Mouse (Mus musculus) MEL (cell line): ENCODE measurements around the gene Foxo3. TPM values are rescaled to one million over a fixed set of nuclear protein-coding genes. Genes with fewer than 3 reads are reported as not detected.
A peak's percentile ranks its signal among the peaks of the same experiment; 100 is the strongest.

Source experiments
- DNase-seq: peaks from one replicate; pipeline ENCODE4 v3.0.0; 2011; ENCODE audit warnings: low read depth, low spot score
- H3K27ac ChIP-seq: 2 replicates; pipeline ENCODE4 v1.5.1; 2012; ENCODE audit warnings: low read depth, mild to moderate bottlenecking, control low read depth, low read length, moderate library complexity; ENCODE audit not compliant: control insufficient read depth
- H3K27me3 ChIP-seq, 2 experiments: fragments of 150-350 bp in 1 of 2; sonication (generic) in 1 of 2; 2 replicates each; pipeline ENCODE4 v1.6.1; 2012; ENCODE audit warnings: low read length in 2 of 2, mild to moderate bottlenecking in 2 of 2, improper control_type of control experiment in 1 of 2, moderate library complexity in 1 of 2; ENCODE audit not compliant: insufficient read depth in 2 of 2, control insufficient read depth in 1 of 2
- H3K36me3 ChIP-seq, 2 experiments: 2 replicates each; pipeline ENCODE4 v1.6.1; 2012 to 2014; ENCODE audit warnings: low read length in 2 of 2, improper control_type of control experiment in 1 of 2, inconsistent platforms in 1 of 2, mild to moderate bottlenecking in 1 of 2; ENCODE audit not compliant: insufficient read depth in 2 of 2, control insufficient read depth in 1 of 2
- H3K4me1 ChIP-seq, 2 experiments: fragments of 150-350 bp in 1 of 2; sonication (generic) in 1 of 2; 2 replicates each; pipeline ENCODE4 v1.6.1; 2012; ENCODE audit warnings: low read length in 2 of 2, improper control_type of control experiment in 1 of 2, mild to moderate bottlenecking in 1 of 2; ENCODE audit not compliant: insufficient read depth in 2 of 2, control insufficient read depth in 1 of 2
- H3K4me3 ChIP-seq, 2 experiments: fragments of 150-350 bp in 1 of 2; sonication (generic) in 1 of 2; 2 replicates each; pipeline ENCODE4 v1.5.1; 2012; ENCODE audit warnings: low read depth in 2 of 2, low read length in 2 of 2, mild to moderate bottlenecking in 2 of 2, moderate library complexity in 2 of 2, control low read depth in 1 of 2, improper control_type of control experiment in 1 of 2; ENCODE audit not compliant: control insufficient read depth in 1 of 2, insufficient read depth in 1 of 2
- H3K79me2 ChIP-seq: 2 replicates; pipeline ENCODE4 v1.6.1; 2012; ENCODE audit warnings: mild to moderate bottlenecking, low read length, moderate library complexity; ENCODE audit not compliant: control insufficient read depth, poor library complexity, insufficient read depth
- H3K9ac ChIP-seq: 2 replicates; pipeline ENCODE4 v1.6.1; 2012; ENCODE audit warnings: low read depth, mild to moderate bottlenecking, control low read depth, low read length, moderate library complexity; ENCODE audit not compliant: control insufficient read depth, poor library complexity, severe bottlenecking
- H3K9me3 ChIP-seq: fragments of 150-350 bp; sonication (generic); replicated peaks from 2 replicates; pipeline ENCODE4 v1.6.1; 2012; ENCODE audit warnings: mild to moderate bottlenecking, low read length, improper control_type of control experiment, moderate library complexity; ENCODE audit not compliant: insufficient read depth
- BHLHE40 ChIP-seq: IDR thresholded peaks from 2 replicates; pipeline ENCODE4 v1.6.1; 2012; ENCODE audit warnings: low read depth, mild to moderate bottlenecking, inconsistent platforms, low read length, improper control_type of control experiment, borderline replicate concordance
- CHD1 ChIP-seq: IDR thresholded peaks from 2 replicates; pipeline ENCODE4 v1.6.1; 2012; ENCODE audit warnings: low read depth, mild to moderate bottlenecking, inconsistent platforms, low read length, improper control_type of control experiment
- CTCF ChIP-seq, 3 experiments: IDR thresholded peaks in 2 of 3; conservative IDR thresholded peaks in 1 of 3; 2 replicates each; pipeline ENCODE4 v1.5.1; 2011 to 2012; ENCODE audit warnings: low read length in 3 of 3, low read depth in 2 of 3, mild to moderate bottlenecking in 2 of 3, improper control_type of control experiment in 1 of 3, inconsistent platforms in 1 of 3, mixed read lengths in 1 of 3, moderate library complexity in 1 of 3; ENCODE audit not compliant: control insufficient read depth in 1 of 3, insufficient read depth in 1 of 3, poor library complexity in 1 of 3, severe bottlenecking in 1 of 3
- E2F4 ChIP-seq: IDR thresholded peaks from 2 replicates; pipeline ENCODE4 v1.6.1; 2011; ENCODE audit warnings: low read depth, low read length, improper control_type of control experiment, borderline replicate concordance
- ELF1 ChIP-seq: IDR thresholded peaks from 2 replicates; pipeline ENCODE4 v1.6.1; 2014; ENCODE audit warnings: low read depth, mild to moderate bottlenecking, inconsistent platforms, low read length, improper control_type of control experiment, moderate library complexity
- EP300 ChIP-seq, 2 experiments: IDR thresholded peaks; 2 replicates each; pipeline ENCODE4 v1.6.1; 2011; ENCODE audit warnings: improper control_type of control experiment in 2 of 2, low read length in 2 of 2, low read depth in 1 of 2, mild to moderate bottlenecking in 1 of 2
- ETS1 ChIP-seq: IDR thresholded peaks from 2 replicates; pipeline ENCODE4 v1.6.1; 2012; ENCODE audit warnings: low read depth, mild to moderate bottlenecking, inconsistent platforms, low read length, improper control_type of control experiment, moderate library complexity
- GABPA ChIP-seq: IDR thresholded peaks from 2 replicates; pipeline ENCODE4 v1.6.1; 2012; ENCODE audit warnings: low read depth, mild to moderate bottlenecking, inconsistent platforms, low read length, improper control_type of control experiment, moderate library complexity
- GATA1 ChIP-seq: IDR thresholded peaks from 2 replicates; pipeline ENCODE4 v1.6.1; 2011; ENCODE audit warnings: low read depth, low read length, improper control_type of control experiment
- HCFC1 ChIP-seq: IDR thresholded peaks from 2 replicates; pipeline ENCODE4 v1.6.1; 2012; ENCODE audit warnings: low read depth, mild to moderate bottlenecking, inconsistent platforms, low read length, improper control_type of control experiment, moderate library complexity
- JUND ChIP-seq: IDR thresholded peaks from 2 replicates; pipeline ENCODE4 v1.6.1; 2011; ENCODE audit warnings: low read depth, mild to moderate bottlenecking, improper control_type of control experiment, low read length
- MAFK ChIP-seq: IDR thresholded peaks from 2 replicates; pipeline ENCODE4 v1.6.1; 2011; ENCODE audit warnings: low read depth, mild to moderate bottlenecking, low read length, improper control_type of control experiment, borderline replicate concordance
- MAZ ChIP-seq: IDR thresholded peaks from 2 replicates; pipeline ENCODE4 v1.6.1; 2012; ENCODE audit warnings: low read depth, mild to moderate bottlenecking, inconsistent platforms, low read length, improper control_type of control experiment
- MEF2A ChIP-seq: IDR thresholded peaks from 2 replicates; pipeline ENCODE4 v1.6.1; 2014; ENCODE audit warnings: low read depth, mild to moderate bottlenecking, inconsistent platforms, low read length, improper control_type of control experiment; ENCODE audit not compliant: poor library complexity, insufficient replicate concordance, severe bottlenecking; ENCODE audit errors: extremely low read depth
- MXI1 ChIP-seq: IDR thresholded peaks from 2 replicates; pipeline ENCODE4 v1.6.1; 2011; ENCODE audit warnings: mild to moderate bottlenecking, low read depth, low read length, improper control_type of control experiment
- MYB ChIP-seq: IDR thresholded peaks from 2 replicates; pipeline ENCODE4 v1.6.1; 2011; ENCODE audit warnings: mild to moderate bottlenecking, low read depth, low read length, improper control_type of control experiment
- MYC ChIP-seq: IDR thresholded peaks from 2 replicates; pipeline ENCODE4 v1.6.1; 2011; ENCODE audit warnings: low read depth, mild to moderate bottlenecking, low read length, improper control_type of control experiment, moderate library complexity
- NRF1 ChIP-seq: IDR thresholded peaks from 2 replicates; pipeline ENCODE4 v1.6.1; 2014; ENCODE audit warnings: low read depth, mild to moderate bottlenecking, inconsistent platforms, low read length, improper control_type of control experiment, moderate library complexity; ENCODE audit not compliant: poor library complexity, insufficient read depth, severe bottlenecking
- POLR2A ChIP-seq, 2 experiments: IDR thresholded peaks; 2 replicates each; pipeline ENCODE4 v1.6.1; 2011 to 2012; ENCODE audit warnings: low read length in 2 of 2, mild to moderate bottlenecking in 2 of 2, control low read depth in 1 of 2, improper control_type of control experiment in 1 of 2, low read depth in 1 of 2, moderate library complexity in 1 of 2; ENCODE audit not compliant: control insufficient read depth in 1 of 2, insufficient read depth in 1 of 2, poor library complexity in 1 of 2
- RAD21 ChIP-seq: IDR thresholded peaks from 2 replicates; pipeline ENCODE4 v1.6.1; 2011; ENCODE audit warnings: mild to moderate bottlenecking, low read depth, low read length, improper control_type of control experiment
- RCOR1 ChIP-seq: IDR thresholded peaks from 2 replicates; pipeline ENCODE4 v1.6.1; 2012; ENCODE audit warnings: low read depth, mild to moderate bottlenecking, inconsistent platforms, low read length, improper control_type of control experiment
- SIN3A ChIP-seq: IDR thresholded peaks from 2 replicates; pipeline ENCODE4 v1.6.1; 2012; ENCODE audit warnings: low read length, improper control_type of control experiment, inconsistent platforms
- SMC3 ChIP-seq: IDR thresholded peaks from 2 replicates; pipeline ENCODE4 v1.6.1; 2011; ENCODE audit warnings: low read depth, low read length, improper control_type of control experiment
- TAL1 ChIP-seq: IDR thresholded peaks from 2 replicates; pipeline ENCODE4 v1.6.1; 2012; ENCODE audit warnings: mild to moderate bottlenecking, inconsistent platforms, low read length, moderate library complexity, mixed read lengths
- TBP ChIP-seq: IDR thresholded peaks from 2 replicates; pipeline ENCODE4 v1.8.0; 2011; ENCODE audit warnings: low read depth, low read length, improper control_type of control experiment
- TCF12 ChIP-seq: IDR thresholded peaks from 2 replicates; pipeline ENCODE4 v1.6.1; 2014; ENCODE audit warnings: low read depth, mild to moderate bottlenecking, inconsistent platforms, low read length, improper control_type of control experiment, moderate library complexity
- USF2 ChIP-seq, 2 experiments: IDR thresholded peaks; 2 replicates each; pipeline ENCODE4 v1.6.1; 2011 to 2012; ENCODE audit warnings: improper control_type of control experiment in 2 of 2, low read length in 2 of 2, borderline replicate concordance in 1 of 2, inconsistent platforms in 1 of 2, low read depth in 1 of 2, mild to moderate bottlenecking in 1 of 2; ENCODE audit not compliant: insufficient read depth in 1 of 2
- ZKSCAN1 ChIP-seq: IDR thresholded peaks from 2 replicates; pipeline ENCODE4 v1.6.1; 2012; ENCODE audit warnings: low read depth, mild to moderate bottlenecking, inconsistent platforms, low read length, improper control_type of control experiment, moderate library complexity
- ZMIZ1 ChIP-seq: IDR thresholded peaks from 2 replicates; pipeline ENCODE4 v1.6.1; 2012; ENCODE audit warnings: low read depth, mild to moderate bottlenecking, inconsistent platforms, low read length, improper control_type of control experiment, moderate library complexity
- ZNF384 ChIP-seq: IDR thresholded peaks from 2 replicates; pipeline ENCODE4 v1.6.1; 2012; ENCODE audit warnings: low read depth, mild to moderate bottlenecking, inconsistent platforms, low read length, improper control_type of control experiment
- polyA plus RNA-seq, 2 experiments: library from polyadenylated mRNA; stranded (reverse) in 1 of 2; unstranded in 1 of 2; fragments of >175 nt in 1 of 2; fragments of >200 nt in 1 of 2; gene quantifications; 2 replicates each; pipeline versions ENCODE4 v1.2.1 to v1.2.4; 2012; ENCODE audit warnings: low replicate concordance in 2 of 2, low read depth in 1 of 2; ENCODE audit not compliant: insufficient read length in 2 of 2, insufficient read depth in 1 of 2, missing spikeins in 1 of 2
- total RNA-seq: library from RNA; depleted of rRNA; stranded (reverse); fragments of 300-350 nt; gene quantifications from 2 replicates; pipeline ENCODE4 v1.2.3, GENCODE M21; 2012

Gene Foxo3
- total and polyA plus RNA-seq, 3 experiments = 21.0 to 103 (median 27.2) TPM

GRCm38 (mm10) chr10:42273760-42274691, 2.5 kb downstream of the Foxo3 start (continued):
- TF ChIP-seq ZNF384 (no peak), POLR2A (IDR thresholded peaks at IDR 0.05; ENCODE audit: control insufficient read depth in 1 of 2, insufficient read depth in 1 of 2, low read depth in 1 of 2, low read length in 2 of 2, poor library complexity in 1 of 2) (peak in 1 of 2 experiments; percentile 70; a peak in 2 of 4 replicates), E2F4 (no peak), GATA1 (no peak), SIN3A (peak; percentile 88)
- TF ChIP-seq, all 39 proteins: peak for 13

DNA sequence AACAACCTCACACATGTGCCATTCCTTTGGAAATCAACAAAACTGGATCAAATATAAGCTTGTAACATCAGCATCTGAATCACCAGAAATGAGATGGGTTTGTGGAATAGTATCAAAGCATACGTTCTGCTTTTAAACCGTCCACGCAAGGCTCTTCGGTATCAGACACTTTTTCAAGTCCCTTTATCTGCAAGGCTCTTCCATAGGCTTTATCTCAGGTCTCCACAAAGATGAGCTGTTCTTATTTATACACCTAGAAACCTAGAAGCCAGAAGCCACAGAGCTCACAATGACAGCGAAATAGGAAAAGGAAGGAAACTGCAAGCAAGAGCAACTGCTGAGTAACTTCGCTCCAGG, 3.2 kb downstream of the Foxo3 start:
- peaks cover 0 to 42% of the 10 kb centered on the region in 2 experiments; a peak in 3 of 4 replicates for H3K36me3 ChIP-seq

DNA sequence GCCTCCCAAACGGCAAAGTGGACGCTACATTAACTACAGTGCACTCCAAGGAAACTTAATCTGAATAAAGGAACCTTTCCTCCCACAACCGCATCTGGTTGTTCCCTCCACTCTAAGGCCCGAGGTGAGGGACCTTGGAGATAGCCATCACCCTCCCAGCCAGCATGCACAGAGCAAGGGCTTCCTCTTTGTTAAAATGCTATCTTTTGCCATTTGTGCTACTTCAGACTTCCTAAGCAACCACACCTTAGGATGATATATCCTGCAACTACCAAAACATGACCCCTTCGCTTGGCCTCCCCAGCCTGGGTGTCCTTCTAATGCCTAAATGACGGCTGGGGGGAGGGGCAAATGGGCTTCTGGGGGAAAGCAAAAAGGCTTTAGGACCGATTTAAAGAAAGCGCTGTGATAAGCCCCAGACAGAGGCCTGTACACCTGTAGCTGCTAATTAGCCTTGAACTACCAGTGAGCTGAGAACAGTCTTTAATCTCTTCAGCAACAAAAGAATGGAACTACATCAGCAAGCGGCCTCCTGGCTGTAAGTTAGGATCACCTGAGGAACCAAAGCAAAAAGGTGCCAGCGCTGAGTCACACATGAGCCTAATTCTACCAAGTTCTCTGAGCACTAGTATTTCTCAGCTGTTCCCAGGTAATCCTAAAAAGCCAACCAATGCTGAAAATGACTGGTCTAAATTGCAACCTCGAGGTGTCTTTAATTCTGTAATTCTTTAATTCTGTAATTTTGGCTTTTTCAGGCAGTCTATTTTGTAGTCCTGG, 4.9 kb downstream of the Foxo3 start:
- H3K9ac ChIP-seq = peak overlapping the region; percentile 44
- peaks cover 26 to 43% of the 10 kb centered on the region in 2 experiments for H3K4me1 ChIP-seq
- peaks cover 53% of the 10 kb centered on the region for H3K79me2 ChIP-seq
- peaks cover 0 to 45% of the 10 kb centered on the region in 2 experiments for H3K36me3 ChIP-seq
- no peaks in the 10 kb centered on the region for H3K9me3 ChIP-seq
- H3K27ac ChIP-seq = peak overlapping the region; percentile 59
- no peaks in the 10 kb centered on the region for H3K27me3 ChIP-seq
- DNase-seq = peak; percentile 82
- H3K4me3 ChIP-seq = peak overlapping the region; percentile 12 to 25; a peak in 3 of 4 replicates
- TF ChIP-seq MAZ (0 out of 2 replicates have a peak, but pooled peaks have one; percentile 24), MYC (0 out of 2 replicates have a peak, but pooled peaks have one; percentile 37), SMC3 (no peak), TAL1 (peak; percentile 43), CHD1 (no peak), TBP (no peak), HCFC1 (no peak), MEF2A (no peak), ETS1 (peak; percentile 82), BHLHE40 (peak; percentile 60; the same call in 1 of the 2 replicates), RAD21 (no peak), ELF1 (0 out of 2 replicates have a peak, but pooled peaks have one; percentile 18), MAFK (no peak)

More for the DNA sequence above, 3.2 kb downstream of the Foxo3 start:
- Histone ChIP-seq H3K4me1 (peaks cover 26 to 38% of the 10 kb centered on the region in 2 experiments), H3K79me2 (peaks cover 46% of the 10 kb centered on the region), H3K9ac (peak overlapping the region; percentile 89), H3K27ac (peak overlapping the region; percentile 96), H3K9me3 (no peaks in the 10 kb centered on the region), H3K27me3 (no peaks in the 10 kb centered on the region), H3K4me3 (peak overlapping the region; percentile 49 to 67)
- peak; percentile 83 for DNase-seq
- TF ChIP-seq USF2 (IDR thresholded peaks at IDR 0.05; ENCODE audit: borderline replicate concordance in 1 of 2, insufficient read depth in 1 of 2, low read depth in 1 of 2, low read length in 2 of 2) = no peak
- peak; percentile 38; the same call in 1 of the 2 replicates for TF ChIP-seq MYB
- TF ChIP-seq NRF1 = no peak
- TF ChIP-seq GABPA = no peak
- TF ChIP-seq ZKSCAN1 = no peak
- no peak for TF ChIP-seq JUND
- peak; percentile 81 for TF ChIP-seq TCF12
- peak; percentile 90 for TF ChIP-seq ETS1
- no peak for TF ChIP-seq CTCF (IDR thresholded peaks at IDR 0.05 in 2 of 3, conservative IDR thresholded peaks at IDR 0.05 in 1 of 3; ENCODE audit: control insufficient read depth in 1 of 3, insufficient read depth in 1 of 3, low read depth in 2 of 3, low read length in 3 of 3, poor library complexity in 1 of 3, severe bottlenecking in 1 of 3)
- peak; percentile 61; the same call in 1 of the 2 replicates for TF ChIP-seq RCOR1
- peak; percentile 89 for TF ChIP-seq GATA1
- TF ChIP-seq ZMIZ1 = no peak
- TF ChIP-seq ZNF384 = no peak
- no peak for TF ChIP-seq SMC3
- TF ChIP-seq MXI1 = no peak
- no peak; the same call in 1 of the 2 replicates for TF ChIP-seq CHD1
- peak; percentile 80 to 88 for TF ChIP-seq EP300 (IDR thresholded peaks at IDR 0.05; ENCODE audit: low read depth in 1 of 2, low read length in 2 of 2)
- peak; percentile 14; the same call in 1 of the 2 replicates for TF ChIP-seq TAL1
- TF ChIP-seq TBP = peak; percentile 68; the same call in 1 of the 2 replicates
- no peak for TF ChIP-seq RAD21
